Mouse (Mus musculus): ENCODE results near the gene Fbxo7. TPM values are rescaled to one million over a fixed set of nuclear protein-coding genes. Genes with fewer than 3 reads are reported as not detected.

The Fbxo7 gene
- total RNA-seq, 1 experiment from 2014 or later, result 22.0 TPM

DNA sequence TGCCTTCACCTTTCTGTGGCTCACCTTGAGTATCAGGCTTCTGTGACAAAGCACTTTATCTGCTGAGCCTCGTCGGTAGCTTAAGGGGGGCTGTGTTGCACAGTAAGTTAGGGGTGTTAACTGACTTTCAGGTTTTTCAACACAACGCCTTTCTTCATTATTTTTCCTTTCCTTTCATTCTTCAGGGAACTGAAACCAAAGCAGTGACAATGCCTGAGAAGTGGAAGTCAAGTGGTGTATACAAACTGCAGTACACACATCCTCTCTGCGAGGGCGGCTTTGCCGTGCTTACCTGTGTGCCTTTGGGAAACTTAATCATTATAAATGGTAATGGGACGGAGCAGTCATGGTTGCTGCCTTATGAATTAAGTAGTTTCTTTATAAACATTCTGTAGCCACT is 9.0 kb downstream of the Fbxo7 start:
- ATAC-seq (ENCODE audit: extremely low read depth, insufficient number of reproducible peaks, low FRiP score, poor library complexity, severe bottlenecking), result no peak

DNA sequence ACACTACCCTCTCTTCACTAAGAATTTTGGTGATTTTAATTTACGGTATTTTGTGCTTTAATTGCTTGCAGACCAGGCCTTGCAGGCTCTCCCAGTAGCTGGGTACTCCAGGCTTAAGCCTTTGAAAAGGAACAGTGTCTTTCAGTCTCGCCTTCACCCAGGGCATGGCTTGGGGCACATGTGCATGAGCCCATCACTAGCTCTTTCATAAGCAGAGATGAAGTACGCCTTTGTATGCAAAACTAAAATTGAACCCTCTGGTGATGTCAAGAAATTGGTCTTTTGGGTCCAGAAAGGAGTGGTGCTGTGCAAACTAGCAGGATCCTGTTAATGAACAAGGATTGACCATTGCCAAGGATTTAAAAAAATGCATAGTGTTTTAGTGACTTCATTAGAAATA is 10.7 kb downstream of the Fbxo7 start:
- ATAC-seq (ENCODE audit: extremely low read depth, insufficient number of reproducible peaks, low FRiP score, poor library complexity, severe bottlenecking), result no peak

DNA sequence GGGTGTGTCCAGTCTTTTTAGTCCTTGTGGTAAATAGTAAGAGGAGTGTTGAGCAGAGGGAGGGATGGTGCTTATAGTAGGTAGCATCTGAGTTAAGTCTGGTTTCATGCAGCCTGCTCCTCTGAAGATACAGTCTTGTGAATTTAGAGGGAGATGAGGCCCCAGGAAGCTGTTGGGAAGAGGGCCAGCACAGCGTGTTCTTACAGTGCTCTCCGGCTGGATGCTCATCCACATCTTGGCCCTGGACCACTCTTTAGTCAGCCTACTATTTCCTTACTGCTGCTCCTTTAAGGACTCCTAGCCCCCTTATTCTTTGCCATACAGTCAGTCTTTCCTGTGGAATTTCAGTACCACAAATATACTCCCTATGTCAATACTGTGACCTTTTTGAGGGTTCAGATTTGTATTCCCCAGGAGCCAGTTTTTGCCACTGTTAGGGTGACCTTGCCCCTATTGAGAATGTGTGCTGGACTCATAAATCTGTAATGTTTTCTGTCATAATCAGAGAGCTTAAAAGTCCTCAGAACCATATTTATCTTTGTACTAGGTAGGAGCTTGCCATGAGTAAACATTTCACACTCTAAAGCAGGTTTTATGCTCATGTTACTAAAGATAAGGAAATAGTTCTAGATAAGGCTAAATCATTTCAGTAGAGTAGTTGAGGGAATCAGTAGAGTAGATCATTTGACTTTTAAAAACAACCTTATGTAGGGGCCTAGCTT is 12.4 kb downstream of the Fbxo7 start:
- no peak for ATAC-seq (ENCODE audit: extremely low read depth, insufficient number of reproducible peaks, low FRiP score, poor library complexity, severe bottlenecking)

DNA sequence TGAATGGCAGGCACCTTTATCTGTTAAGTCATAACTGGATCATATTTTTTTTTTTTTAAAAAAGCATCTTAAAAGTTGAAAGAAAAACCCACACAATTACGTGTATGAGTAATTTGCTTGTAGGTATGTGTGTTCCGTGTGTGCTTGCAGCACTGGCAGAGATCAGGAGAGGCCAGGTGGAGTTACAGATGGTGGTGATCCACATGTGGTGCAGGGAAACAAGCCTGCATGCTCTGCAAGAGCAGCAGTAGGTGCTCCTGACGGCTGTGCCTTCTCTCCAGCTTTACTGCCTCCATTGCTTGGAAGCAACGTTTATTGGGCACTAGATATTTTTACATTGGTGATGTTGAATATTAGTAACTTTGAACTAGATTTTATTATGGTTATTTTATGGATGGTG is 21.9 kb downstream of the Fbxo7 start:
- ATAC-seq (ENCODE audit: extremely low read depth, insufficient number of reproducible peaks, low FRiP score, poor library complexity, severe bottlenecking), result no peak

DNA sequence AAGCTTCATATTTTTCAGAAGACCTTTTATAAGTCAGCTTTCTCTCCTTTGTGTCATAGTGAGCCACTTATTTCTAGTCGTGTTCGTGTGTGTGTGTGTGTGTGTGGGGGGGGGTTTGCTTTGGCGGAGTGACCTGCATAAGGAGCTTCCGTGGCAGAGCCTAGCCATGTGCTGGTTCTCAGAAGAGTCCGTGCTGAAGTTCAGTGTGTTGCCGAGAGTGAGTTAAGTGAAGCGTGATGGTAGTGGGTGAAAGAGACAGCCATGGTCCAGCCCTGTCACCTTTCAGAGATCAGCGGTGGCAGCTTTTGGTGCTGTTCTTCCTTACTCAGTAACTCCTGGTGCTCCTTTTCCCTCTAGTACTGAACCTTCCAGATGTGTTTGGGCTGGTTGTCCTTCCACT is 22.3 kb downstream of the Fbxo7 start:
- no peak for ATAC-seq (ENCODE audit: extremely low read depth, insufficient number of reproducible peaks, low FRiP score, poor library complexity, severe bottlenecking)

DNA sequence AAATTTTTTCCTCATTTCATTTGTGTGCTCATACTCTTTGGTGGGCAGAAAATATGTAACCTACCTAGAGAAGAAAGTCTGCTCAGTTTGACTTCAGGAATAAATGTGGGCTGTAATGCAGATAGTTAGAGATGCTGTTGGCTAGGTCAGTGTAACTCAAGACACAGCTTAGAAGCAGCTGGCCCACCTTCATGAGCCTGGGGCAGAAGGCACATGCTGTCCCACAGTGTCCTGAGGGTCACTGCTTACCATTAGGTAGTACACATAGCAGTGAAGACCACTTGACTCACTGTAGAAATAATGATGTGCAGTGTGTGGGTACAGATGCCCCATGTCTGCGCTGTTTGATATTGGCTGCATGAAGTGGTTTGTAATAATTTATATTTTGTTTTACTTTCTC is 24.6 kb downstream of the Fbxo7 start:
- ATAC-seq (ENCODE audit: extremely low read depth, insufficient number of reproducible peaks, low FRiP score, poor library complexity, severe bottlenecking), result no peak

DNA sequence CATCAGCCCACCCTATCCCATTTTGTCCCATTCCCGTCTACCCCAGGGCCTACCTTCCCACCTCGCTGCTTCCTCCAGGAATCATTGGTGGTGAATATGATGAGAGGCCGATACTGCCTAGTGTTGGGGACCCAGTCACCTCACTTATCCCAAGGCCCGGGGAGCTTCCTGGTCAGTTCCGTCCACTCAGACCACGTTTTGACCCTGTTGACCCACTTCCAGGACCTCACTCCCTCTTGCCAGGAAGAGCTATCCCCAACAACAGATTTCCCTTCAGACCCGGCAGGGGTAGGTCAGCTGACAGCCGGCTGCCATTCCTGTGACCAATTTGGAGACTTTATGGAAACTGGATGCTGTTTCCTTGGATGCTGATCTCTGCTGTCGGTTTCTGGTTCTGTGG is 26.0 kb downstream of the Fbxo7 start:
- ATAC-seq (ENCODE audit: extremely low read depth, insufficient number of reproducible peaks, low FRiP score, poor library complexity, severe bottlenecking), result no peak

DNA sequence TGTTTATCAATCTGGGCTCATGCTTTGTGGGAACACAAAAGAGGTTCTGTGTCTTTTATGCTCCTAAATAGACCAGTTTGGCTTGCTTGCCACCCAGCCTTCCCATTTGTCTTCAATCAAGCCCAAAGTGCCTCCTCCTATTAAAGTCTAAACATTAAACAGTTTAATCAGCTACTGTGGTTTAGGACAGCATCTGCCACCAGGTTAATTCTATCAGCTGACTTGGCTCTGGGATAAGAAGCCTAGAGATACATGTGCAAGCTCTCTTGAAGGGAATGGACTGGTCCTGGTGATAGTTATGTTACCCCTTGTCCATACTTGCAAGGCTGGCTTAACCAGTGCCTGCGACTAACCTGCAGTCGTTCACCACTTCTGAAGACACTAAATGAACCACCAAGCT is 28.8 kb downstream of the Fbxo7 start:
- no peak for ATAC-seq (ENCODE audit: extremely low read depth, insufficient number of reproducible peaks, low FRiP score, poor library complexity, severe bottlenecking)

DNA sequence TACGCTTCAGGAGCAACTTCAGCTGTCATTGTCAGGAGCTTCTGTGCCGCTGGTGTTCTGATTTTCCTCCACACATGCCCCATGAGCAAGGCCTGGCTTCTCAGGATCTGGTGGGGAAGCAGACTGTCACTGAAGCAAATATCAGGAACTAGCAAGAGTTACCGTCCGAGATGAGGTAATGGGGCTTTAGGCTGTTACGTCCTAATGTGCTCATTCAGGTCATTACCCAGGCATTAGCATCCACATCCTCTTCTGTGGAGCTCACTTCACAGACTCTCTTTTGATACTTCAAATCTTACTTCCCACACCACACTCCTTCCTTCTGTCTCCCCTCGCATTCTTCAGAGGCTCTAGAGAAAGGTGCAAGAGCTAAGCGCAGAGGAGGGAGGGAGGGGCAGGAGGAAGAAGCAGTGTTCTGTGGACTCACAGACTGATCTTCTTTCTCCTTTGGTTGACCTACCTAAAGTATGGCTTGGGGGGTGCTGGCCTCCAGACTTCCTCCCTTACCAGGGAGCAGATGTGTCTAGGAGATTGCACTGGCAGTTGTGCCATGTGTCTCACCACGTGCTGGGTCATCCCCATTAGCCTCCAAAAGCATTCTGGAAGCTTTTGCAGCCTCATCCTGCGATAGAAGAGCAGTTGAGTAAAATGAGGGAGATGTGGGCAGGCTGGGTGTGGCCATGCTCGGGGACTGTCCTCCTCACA is 31.2 kb downstream of the Fbxo7 start:
- ATAC-seq (ENCODE audit: extremely low read depth, insufficient number of reproducible peaks, low FRiP score, poor library complexity, severe bottlenecking), result no peak

DNA sequence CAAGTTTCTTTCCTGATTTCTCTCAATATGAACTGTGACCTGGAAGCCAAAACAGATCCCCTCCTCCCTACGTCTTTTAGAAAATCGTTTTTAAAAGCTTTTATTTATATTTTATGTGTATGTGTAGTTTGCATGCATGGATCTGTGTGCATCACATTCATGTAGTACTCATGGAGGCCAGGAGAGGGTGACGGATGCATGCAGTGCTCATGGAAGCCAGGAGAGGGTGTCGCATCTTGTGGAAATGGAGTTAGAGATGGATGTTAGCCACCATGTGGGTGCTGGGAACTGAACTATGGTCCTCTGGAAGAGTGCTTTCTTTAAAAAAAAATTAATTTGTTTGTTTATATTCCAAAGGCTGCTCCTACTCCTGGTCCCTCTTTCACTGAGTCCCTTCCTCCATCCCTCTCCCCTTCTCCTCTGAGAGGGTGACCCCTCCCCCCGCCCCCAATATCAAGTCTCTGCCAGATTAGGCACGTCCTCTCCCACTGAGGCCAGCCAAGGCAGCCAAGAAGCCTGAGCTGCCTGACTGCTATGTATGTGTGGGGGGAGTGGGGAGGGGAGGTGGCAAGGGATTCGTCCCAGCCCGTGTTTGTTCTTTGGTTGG is 34.6 kb downstream of the Fbxo7 start:
- no peak for ATAC-seq (ENCODE audit: extremely low read depth, insufficient number of reproducible peaks, low FRiP score, poor library complexity, severe bottlenecking)

DNA sequence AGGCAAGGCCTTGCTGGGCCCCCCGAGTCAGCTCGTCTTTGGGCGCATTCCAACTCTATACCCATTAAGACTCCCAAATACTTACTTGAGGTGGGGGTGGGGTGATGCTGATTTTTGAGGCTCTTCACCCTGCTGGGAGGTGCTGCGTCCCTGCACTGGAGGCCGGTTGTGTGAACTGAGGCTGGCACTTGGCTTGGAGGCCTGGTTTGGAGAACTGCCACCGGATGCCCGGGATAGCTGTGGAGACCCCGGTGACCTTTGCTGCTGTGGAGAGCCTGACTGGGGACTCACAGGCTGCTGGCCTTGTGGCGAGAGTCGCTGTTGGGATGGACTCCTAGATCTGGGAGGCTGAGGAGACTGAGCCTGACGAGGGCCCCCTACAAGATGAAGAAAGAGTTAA is 35.5 kb downstream of the Fbxo7 start:
- ATAC-seq (ENCODE audit: extremely low read depth, insufficient number of reproducible peaks, low FRiP score, poor library complexity, severe bottlenecking), result no peak

DNA sequence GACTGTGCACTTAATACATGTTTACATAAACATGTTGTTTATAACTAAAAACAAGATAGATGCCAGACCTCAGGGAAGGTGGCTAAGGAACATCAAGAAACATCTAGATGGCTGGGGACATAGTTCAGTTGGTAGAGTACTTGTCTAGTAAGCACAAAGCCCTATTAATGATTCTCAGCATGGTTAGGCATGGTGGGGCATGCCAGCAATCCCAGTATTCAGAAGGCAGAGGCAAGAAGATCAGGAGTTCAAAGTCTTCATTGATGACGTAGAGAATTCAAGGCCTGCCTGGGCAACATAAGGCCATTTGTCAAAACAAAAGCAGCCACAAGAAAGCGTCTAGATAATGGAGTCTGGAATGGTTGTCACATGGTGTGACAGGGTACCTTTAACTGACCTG is 35.9 kb downstream of the Fbxo7 start:
- ATAC-seq (ENCODE audit: extremely low read depth, insufficient number of reproducible peaks, low FRiP score, poor library complexity, severe bottlenecking), result no peak

DNA sequence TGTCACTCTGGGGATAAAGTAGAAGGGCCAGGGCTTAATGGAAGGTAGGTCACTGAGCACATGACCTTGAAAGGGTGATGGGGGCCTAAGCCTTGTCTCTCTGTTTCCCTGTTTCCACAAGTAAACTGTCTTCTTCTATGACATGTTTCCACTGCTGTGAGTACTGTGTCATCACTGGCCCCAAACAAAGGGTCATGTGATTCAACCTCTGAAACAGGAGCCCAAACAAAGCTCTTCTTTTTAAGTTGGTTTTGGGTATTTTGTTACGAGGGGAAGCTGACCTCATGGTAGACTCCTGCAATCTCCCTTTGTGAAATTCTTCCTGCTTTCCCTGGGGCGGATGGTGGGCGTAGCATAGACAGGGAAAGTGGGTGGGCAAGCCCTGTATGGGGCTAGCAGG is 38.5 kb downstream of the Fbxo7 start:
- no peak for ATAC-seq (ENCODE audit: extremely low read depth, insufficient number of reproducible peaks, low FRiP score, poor library complexity, severe bottlenecking)

DNA sequence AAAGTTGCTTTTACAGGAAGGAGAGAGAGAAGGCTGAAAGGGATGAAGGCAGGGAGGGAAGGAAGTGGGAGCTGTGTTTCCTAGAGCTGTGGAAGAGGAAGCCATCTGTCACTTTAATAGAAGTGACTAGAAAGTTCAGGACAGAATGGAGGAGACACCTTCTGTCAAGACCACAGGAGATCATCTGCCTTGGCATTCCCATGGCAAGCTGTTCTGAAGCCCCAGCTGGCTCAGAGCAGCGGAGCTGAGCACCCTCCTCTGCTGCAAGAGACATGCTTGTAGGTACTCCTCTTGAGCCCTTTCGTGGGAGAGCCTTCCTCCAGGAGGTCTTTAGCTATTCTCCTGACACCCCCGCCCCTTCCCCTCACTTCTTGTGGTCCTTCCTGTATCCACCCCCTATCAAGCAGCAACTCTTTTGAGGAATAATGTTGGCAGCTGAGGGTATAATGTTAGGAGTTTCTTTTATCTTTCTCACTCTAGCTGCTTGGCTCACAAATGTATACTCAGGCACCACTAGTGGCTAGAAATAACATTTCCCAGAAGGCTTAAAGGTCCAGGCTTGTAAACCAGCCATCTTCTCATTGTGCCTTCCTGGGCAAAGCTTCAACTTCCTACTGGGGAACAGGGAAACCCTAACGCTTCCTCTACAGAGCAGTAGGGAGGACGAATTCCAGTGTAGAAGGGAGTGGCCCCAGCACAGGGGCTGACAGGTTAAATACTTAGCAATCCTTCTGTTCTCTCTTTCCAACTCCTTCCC is 40.7 kb downstream of the Fbxo7 start:
- ATAC-seq (ENCODE audit: extremely low read depth, insufficient number of reproducible peaks, low FRiP score, poor library complexity, severe bottlenecking), result no peak

DNA sequence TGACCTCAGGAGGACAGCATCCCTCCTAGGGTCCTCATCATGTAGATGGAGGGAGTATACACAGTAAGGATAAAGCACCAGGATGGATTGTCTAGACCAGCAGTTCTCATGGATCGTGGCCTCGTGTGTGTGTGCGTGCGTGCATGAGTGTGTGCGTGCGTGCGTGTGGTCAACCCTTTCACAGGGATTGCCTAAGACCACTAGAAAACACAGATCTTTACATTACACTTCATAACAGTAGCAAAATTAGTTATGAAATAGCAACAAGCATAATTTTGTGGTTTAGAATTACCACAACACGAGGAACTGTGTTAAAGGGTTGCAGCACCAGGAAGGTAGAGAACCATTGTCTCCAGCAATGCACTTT is 41.2 kb downstream of the Fbxo7 start:
- ATAC-seq (ENCODE audit: extremely low read depth, insufficient number of reproducible peaks, low FRiP score, poor library complexity, severe bottlenecking), result no peak

DNA sequence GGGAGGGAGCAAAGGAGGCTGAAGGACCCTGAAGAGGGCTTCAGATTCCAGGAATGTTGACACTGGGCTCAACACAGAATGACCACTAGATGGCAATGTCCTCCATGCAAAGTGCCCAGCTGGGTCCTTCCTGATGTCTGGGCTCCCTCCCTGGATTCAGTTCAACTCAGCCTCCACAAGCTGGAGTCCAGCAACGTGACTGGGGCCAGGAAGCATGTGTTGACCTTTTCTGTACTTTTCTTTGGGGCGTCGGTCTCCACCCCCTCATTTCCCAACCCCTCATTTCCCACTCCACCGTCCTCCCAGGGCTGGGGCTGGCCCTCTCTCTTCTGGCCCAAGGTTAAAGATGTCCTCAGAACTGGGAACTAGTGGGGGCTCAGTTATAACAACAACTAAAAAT is 43.2 kb downstream of the Fbxo7 start:
- peak; percentile 27; the same call in 1 of the 2 replicates for ATAC-seq (ENCODE audit: extremely low read depth, insufficient number of reproducible peaks, low FRiP score, poor library complexity, severe bottlenecking)

DNA sequence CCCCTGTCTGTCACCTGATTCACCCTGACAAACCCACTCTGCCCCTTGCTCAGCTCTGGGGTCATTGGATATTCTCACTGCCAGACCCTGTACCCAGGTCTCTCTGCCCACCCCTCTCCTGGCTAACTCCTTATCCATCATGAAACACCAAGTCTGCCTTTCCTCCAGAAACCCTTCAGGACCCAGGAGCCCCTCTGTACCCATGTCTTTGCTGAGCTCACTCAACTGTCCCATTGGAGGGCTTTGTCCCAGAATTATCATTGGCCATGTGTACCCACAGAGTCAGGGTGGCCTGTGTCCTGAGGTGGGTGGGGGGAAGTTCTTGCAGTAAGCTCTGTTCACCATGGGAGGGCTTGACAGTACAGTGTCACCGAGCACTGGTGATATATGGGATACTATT is 43.9 kb downstream of the Fbxo7 start:
- no peak for ATAC-seq (ENCODE audit: extremely low read depth, insufficient number of reproducible peaks, low FRiP score, poor library complexity, severe bottlenecking)

DNA sequence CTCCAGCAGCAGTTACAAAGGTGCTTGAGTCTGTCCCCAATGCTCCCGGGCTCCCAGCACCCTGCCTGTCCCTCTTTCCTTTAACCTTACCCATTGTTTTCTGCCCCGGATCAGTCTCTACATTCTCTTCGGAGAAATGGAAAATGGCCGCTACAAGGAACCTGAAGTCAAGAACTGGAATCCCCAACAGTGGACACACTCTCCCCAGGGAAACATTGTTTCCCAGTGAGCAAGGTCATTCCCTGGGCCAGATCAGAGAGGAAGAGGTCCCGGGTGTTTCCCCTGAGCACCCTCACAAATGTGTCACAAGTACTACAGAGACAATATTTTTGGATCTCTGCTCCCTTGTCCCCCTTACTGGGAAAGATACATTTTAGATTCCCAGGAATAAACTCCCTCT is 44.9 kb downstream of the Fbxo7 start:
- no peak for ATAC-seq (ENCODE audit: extremely low read depth, insufficient number of reproducible peaks, low FRiP score, poor library complexity, severe bottlenecking)

DNA sequence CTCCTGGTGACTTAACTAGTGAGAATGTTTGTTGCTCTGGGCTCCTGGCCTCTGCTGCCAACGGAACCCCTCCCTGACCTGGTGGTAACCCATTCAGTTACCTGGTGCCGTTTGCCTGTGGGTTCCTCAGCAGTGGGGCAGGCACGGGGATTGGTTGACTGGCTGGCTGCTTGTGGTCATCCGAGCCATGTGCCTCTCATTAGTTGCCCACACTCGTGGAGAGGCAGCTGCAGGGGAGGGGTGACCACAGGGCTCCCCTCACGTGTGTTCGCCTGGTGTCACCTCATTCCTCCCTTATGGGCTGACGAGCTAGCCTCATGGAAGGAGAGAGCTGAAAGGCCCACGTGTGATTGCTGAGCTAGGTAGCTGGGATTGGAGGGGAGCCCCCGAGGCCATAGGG is 46.1 kb downstream of the Fbxo7 start:
- ATAC-seq (ENCODE audit: extremely low read depth, insufficient number of reproducible peaks, low FRiP score, poor library complexity, severe bottlenecking), result no peak

DNA sequence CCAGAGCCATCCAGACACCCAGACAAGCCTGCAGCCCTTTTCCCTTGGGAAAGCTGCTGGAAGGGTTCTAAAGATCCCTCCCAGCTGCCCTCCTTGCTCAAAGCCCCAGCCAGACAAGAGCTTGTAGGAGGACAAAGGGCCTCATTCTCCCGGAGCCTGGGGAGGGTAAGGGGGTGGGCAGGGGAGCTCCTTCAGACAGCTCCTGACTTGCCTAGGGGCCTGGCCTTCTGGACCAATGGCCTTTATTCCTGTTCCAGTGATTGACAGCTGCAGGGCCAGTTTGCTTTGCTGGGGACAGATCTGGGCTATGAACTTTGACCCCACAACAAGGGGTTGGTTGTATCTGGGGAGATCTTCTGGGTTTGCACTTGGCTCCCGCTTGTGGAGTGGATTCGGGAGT is 47.6 kb downstream of the Fbxo7 start:
- ATAC-seq (ENCODE audit: extremely low read depth, insufficient number of reproducible peaks, low FRiP score, poor library complexity, severe bottlenecking), result no peak

Measured in neutrophil, adult 5-6 weeks (primary cell).